Comparison of ENCODE assay signal across 9 mouse cellular contexts in the genomic region with DNA sequence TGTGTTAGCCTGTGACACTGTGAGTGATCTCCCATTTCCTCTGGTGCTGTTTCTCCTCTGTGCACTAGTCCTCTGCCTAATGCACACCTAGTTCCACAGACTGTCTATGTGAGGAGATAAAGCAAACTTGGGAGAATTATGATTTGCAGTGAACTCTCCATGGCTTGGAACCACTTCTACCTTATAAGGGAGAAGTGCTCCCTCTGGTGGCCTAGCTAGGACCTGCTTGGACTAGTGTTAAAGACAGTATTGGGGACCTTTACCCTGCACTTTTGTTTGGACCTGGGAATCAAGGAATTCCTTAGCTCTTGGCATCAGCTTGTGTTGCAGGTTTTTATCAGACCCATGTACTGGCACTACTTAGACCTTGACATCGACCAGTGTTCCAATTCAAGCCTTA. TPM values are rescaled to one million over a fixed set of nuclear protein-coding genes. Genes with fewer than 3 reads are reported as not detected.
DNase-seq lines count a peak whose midpoint lies in the region; ATAC-seq and TF ChIP-seq lines count a peak whose summit lies in the region.
"Had no signal": no experiment of that assay in that cellular context is flagged by ENCODE, and none has a peak within 500 bp of the region (broad histone marks: within the 10 kb centered on the region; RNA-seq: fewer than 3 reads in every experiment).

No protein-coding gene starts in this region.

- ATAC-seq in common myeloid progenitor, adult 5-6 weeks (replicated peaks; ENCODE audit: low read depth, poor library complexity, severe bottlenecking): peak; percentile 84
- peak; percentile 89 for ATAC-seq in megakaryocyte-erythroid progenitor cell, adult 5-6 weeks (replicated peaks; ENCODE audit: low FRiP score, low TSS enrichment, poor library complexity, severe bottlenecking)

- TF ChIP-seq EP300 in heart, adult 2 months (IDR thresholded peaks at IDR 0.05; ENCODE audit: insufficient read depth, low read depth, low read length): no peak

- no peaks in the 10 kb centered on the region for H3K27me3 ChIP-seq in heart, adult 2 months (ENCODE audit: control insufficient read depth, insufficient read depth, low read length)
- H3K27me3 ChIP-seq in heart, embryonic 10.5 days (ENCODE audit: insufficient read depth, poor library complexity, severe bottlenecking): no peaks in the 10 kb centered on the region
- H3K27me3 ChIP-seq: heart, embryonic 15.5 days had no signal

- intact Hi-C loops in heart, adult 2 months (cut with DNase I): no loop called here
- intact Hi-C loops in heart, postnatal 36 days (cut with DNase I): loop anchor here (5.0 kb wide), 1 partner anchor 42 kb away; the partner anchor contains the start of genes Tmsb15b1, Tmsb15b2 and Tmsb15l

- no peaks in the 10 kb centered on the region for H3K36me3 ChIP-seq in heart, adult 2 months (ENCODE audit: control insufficient read depth, insufficient read depth, low read length)
- H3K36me3 ChIP-seq in heart, embryonic 10.5 days: no peaks in the 10 kb centered on the region
- H3K36me3 ChIP-seq: heart, embryonic 15.5 days had no signal

- H3K4me3 ChIP-seq in heart, adult 2 months: no peak overlapping the region
- no peak overlapping the region for H3K4me3 ChIP-seq in heart, embryonic 10.5 days
- H3K4me3 ChIP-seq: heart, embryonic 15.5 days had no signal

- H3K27ac ChIP-seq in heart, adult 2 months: no peak overlapping the region
- no peak overlapping the region for H3K27ac ChIP-seq in heart, embryonic 10.5 days
- H3K27ac ChIP-seq: heart, embryonic 15.5 days had no signal

- no peak for TF ChIP-seq POLR2A in heart, adult 2 months (IDR thresholded peaks at IDR 0.05; ENCODE audit: insufficient read depth, low read depth, low read length)

- H3K9ac ChIP-seq in heart, adult 2 months (ENCODE audit: low read depth, low read length): no peak overlapping the region
- H3K9ac ChIP-seq: heart, embryonic 15.5 days had no signal

- no peaks in the 10 kb centered on the region for H3K79me2 ChIP-seq in heart, adult 2 months (replicated peaks; ENCODE audit: control insufficient read depth, insufficient read depth, low read length)

- TF ChIP-seq CTCF in heart, adult 2 months (IDR thresholded peaks at IDR 0.05): peak; percentile 82

- DNase-seq in heart, adult 2 months: peak; percentile 35 to 54
- DNase-seq in heart, embryonic 10.5 days (ENCODE audit: low spot score): no peak
- peak; percentile 77 for DNase-seq in ZHBTc4 (ENCODE audit: low read depth, low spot score)
- DNase-seq in heart, postnatal 36 days: peak; percentile 39 to 63
- peak; percentile 20 to 38 for DNase-seq in layer of hippocampus, postnatal 36 days
- peak; percentile 21 to 55 for DNase-seq in spleen, postnatal 14 days (ENCODE audit: low spot score in 2 of 2)

- WGBS in heart, adult 2 months: 20% methylated on average over 1 of the region's 1 CpGs
- 8% methylated on average over 1 of the region's 1 CpGs for WGBS in heart, embryonic 10.5 days

- no peaks in the 10 kb centered on the region for H3K9me3 ChIP-seq in heart, embryonic 10.5 days
- H3K9me3 ChIP-seq: heart, embryonic 15.5 days had no signal

- H3K4me1 ChIP-seq in heart, adult 2 months (ENCODE audit: control insufficient read depth, insufficient read depth, low read length): no peaks in the 10 kb centered on the region; the same call in 1 of the 2 replicates
- H3K4me1 ChIP-seq in heart, embryonic 10.5 days: no peaks in the 10 kb centered on the region
- H3K4me1 ChIP-seq: heart, embryonic 15.5 days had no signal

RNA-seq across cellular contexts. Expression of gene Slc25a53, which starts 18.8 kb away (rescaled TPM):
- total RNA-seq in heart, adult 2 months (2021): 1 to 10 TPM; 3.1 to 3.2 TPM
- polyA plus RNA-seq in heart, adult 2 months (2012; rRNA removed): 2.0 and 2.2 TPM in 2 replicates
- polyA plus RNA-seq in heart, embryonic 10.5 days (2016; fragmentation: Nextera tagmentation; extraction: Ambion mirVana): 6.1 and 6.3 TPM in 2 replicates
- 6.3 and 10.5 TPM in 2 replicates for total RNA-seq in common myeloid progenitor, adult 5-6 weeks (2017)
- total RNA-seq in heart, postnatal 36 days (2021): 1 to 10 TPM; 3.1 to 3.5 TPM
- 10 to 100 TPM; 18.7 to 24.2 TPM for total RNA-seq in layer of hippocampus, postnatal 36 days (2021)
- 3.6 and 8.8 TPM in 2 replicates for total RNA-seq in megakaryocyte-erythroid progenitor cell, adult 5-6 weeks (2014; fragmentation: Nextera tagmentation)
- 5.9 and 6.0 TPM in 2 replicates for total RNA-seq in megakaryocyte-erythroid progenitor cell, adult 5-6 weeks (2017)

RNA-seq across cellular contexts. Expression of gene Zcchc18, which starts 26.4 kb away (rescaled TPM):
- total RNA-seq in heart, adult 2 months (2021): under 1 TPM; 0.18 TPM
- polyA plus RNA-seq in heart, adult 2 months (2012; rRNA removed): 0.27 and 0.38 TPM in 2 replicates
- polyA plus RNA-seq in heart, embryonic 10.5 days (2016; fragmentation: Nextera tagmentation; extraction: Ambion mirVana): 4.0 and 8.6 TPM in 2 replicates
- total RNA-seq in common myeloid progenitor, adult 5-6 weeks (2017): 1.1 TPM in 1 of 2 replicates, not detected in the other
- total RNA-seq in heart, postnatal 36 days (2021): not detected
- 100 to 1,000 TPM; 241 to 262 TPM for total RNA-seq in layer of hippocampus, postnatal 36 days (2021)
- total RNA-seq in megakaryocyte-erythroid progenitor cell, adult 5-6 weeks (2014; fragmentation: Nextera tagmentation): not detected in 2 replicates
- total RNA-seq in megakaryocyte-erythroid progenitor cell, adult 5-6 weeks (2017): not detected in 2 replicates

RNA-seq across cellular contexts. Expression of gene Fam199x, which starts 30.1 kb away (rescaled TPM):
- 1 to 10 TPM; 3.9 to 5.2 TPM for total RNA-seq in heart, adult 2 months (2021)
- polyA plus RNA-seq in heart, adult 2 months (2012; rRNA removed): 0.53 and 1.1 TPM in 2 replicates
- polyA plus RNA-seq in heart, embryonic 10.5 days (2016; fragmentation: Nextera tagmentation; extraction: Ambion mirVana): 8.4 and 9.1 TPM in 2 replicates
- 14.7 and 17.2 TPM in 2 replicates for total RNA-seq in common myeloid progenitor, adult 5-6 weeks (2017)
- total RNA-seq in heart, postnatal 36 days (2021): 1 to 10 TPM; 3.9 to 4.3 TPM
- 1 to 10 TPM; 8.5 to 8.9 TPM for total RNA-seq in layer of hippocampus, postnatal 36 days (2021)
- 3.4 and 5.5 TPM in 2 replicates for total RNA-seq in megakaryocyte-erythroid progenitor cell, adult 5-6 weeks (2014; fragmentation: Nextera tagmentation)
- total RNA-seq in megakaryocyte-erythroid progenitor cell, adult 5-6 weeks (2017): 7.1 and 10.6 TPM in 2 replicates

RNA-seq across cellular contexts. Expression of gene Tmsb15b1, which starts 42.6 kb away (rescaled TPM):
- not detected for total RNA-seq in heart, adult 2 months (2021)
- not detected in 2 replicates for polyA plus RNA-seq in heart, adult 2 months (2012; rRNA removed)
- polyA plus RNA-seq in heart, embryonic 10.5 days (2016; fragmentation: Nextera tagmentation; extraction: Ambion mirVana): 11.8 and 13.6 TPM in 2 replicates
- total RNA-seq in common myeloid progenitor, adult 5-6 weeks (2017): 5.6 and 12.8 TPM in 2 replicates
- total RNA-seq in heart, postnatal 36 days (2021): not detected
- 10 to 100 TPM in 1 of 2 experiments, 1 to 10 TPM in 1; 6.3 to 10.0 TPM for total RNA-seq in layer of hippocampus, postnatal 36 days (2021)
- 4.0 TPM in 1 of 2 replicates, not detected in the other for total RNA-seq in megakaryocyte-erythroid progenitor cell, adult 5-6 weeks (2014; fragmentation: Nextera tagmentation)
- 7.0 and 13.2 TPM in 2 replicates for total RNA-seq in megakaryocyte-erythroid progenitor cell, adult 5-6 weeks (2017)

RNA-seq across cellular contexts. Expression of gene Tmsb15l, which starts 42.6 kb away (rescaled TPM):
- not detected for total RNA-seq in heart, adult 2 months (2021)
- 0.23 and 0.41 TPM in 2 replicates for polyA plus RNA-seq in heart, adult 2 months (2012; rRNA removed)
- polyA plus RNA-seq in heart, embryonic 10.5 days (2016; fragmentation: Nextera tagmentation; extraction: Ambion mirVana): 1.4 and 2.4 TPM in 2 replicates
- 14.8 and 35.9 TPM in 2 replicates for total RNA-seq in common myeloid progenitor, adult 5-6 weeks (2017)
- under 1 TPM in 1 of 2 experiments, not detected in 1; 0.68 TPM for total RNA-seq in heart, postnatal 36 days (2021)
- total RNA-seq in layer of hippocampus, postnatal 36 days (2021): 1 to 10 TPM; 2.2 to 5.6 TPM
- 1.2 and 3.9 TPM in 2 replicates for total RNA-seq in megakaryocyte-erythroid progenitor cell, adult 5-6 weeks (2014; fragmentation: Nextera tagmentation)
- 1.6 TPM in 1 of 2 replicates, not detected in the other for total RNA-seq in megakaryocyte-erythroid progenitor cell, adult 5-6 weeks (2017)

Comparison
In these comparisons a context has a peak if more than half of its experiments do, and no peak if none do; other contexts are left out.
1. RNA of gene Zcchc18, which starts 26.4 kb away (total RNA-seq): 241 to 262 TPM in layer of hippocampus, postnatal 36 days; 1.1 TPM in common myeloid progenitor, adult 5-6 weeks, 0.18 TPM in heart, adult 2 months, not detected in heart, postnatal 36 days and not detected in megakaryocyte-erythroid progenitor cell, adult 5-6 weeks; every median in the first group is over 100 times any median in the second.